Mouse (Mus musculus): ENCODE data around the gene Mgat5.

GRCm38 (mm10) chr1:127322169-127322805 lies 117.5 kb downstream of the Mgat5 start:
- TF ChIP-seq CTCF (IDR thresholded peaks at IDR 0.05; ENCODE audit: low read depth, low read length): no peak
- TF ChIP-seq POLR2A (IDR thresholded peaks at IDR 0.05; ENCODE audit: extremely low read depth, insufficient read depth, low read length): no peak

Measured in liver, adult 2 months (tissue).